Comparison of ENCODE assay signal across 14 mouse cellular contexts in genomic region chr13:89395851-89396250, GRCm38 (mm10).
"Had no signal": no experiment of that assay in that cellular context is flagged by ENCODE, and none has a peak within 500 bp of the region (broad histone marks: within the 10 kb centered on the region; RNA-seq: fewer than 3 reads in every experiment).

No protein-coding gene starts in this region.

- ATAC-seq: intestine, postnatal 0 days; midbrain, embryonic 13.5 days had no signal

- DNase-seq: kidney, adult 2 months; kidney, postnatal 25 days; layer of hippocampus, adult 9-11 months; liver, embryonic 13.5 days; lung, adult 2 months; lung, postnatal 36 days; right cerebral cortex, adult 18-20 months; right cerebral cortex, postnatal 14 days; spleen, adult 18-20 months; thymus, adult 2 months; thymus, postnatal 14 days; thymus, postnatal 4 days had no signal
